Mouse (Mus musculus): ENCODE results near the gene Prr13. TPM values are rescaled to one million over a fixed set of nuclear protein-coding genes. Genes with fewer than 3 reads are reported as not detected.
A peak's percentile ranks its signal among the peaks of the same experiment; 100 is the strongest.

Gene Prr13
- polyA plus RNA-seq (2012; rRNA removed): 216 and 271 TPM in 2 replicates

DNA sequence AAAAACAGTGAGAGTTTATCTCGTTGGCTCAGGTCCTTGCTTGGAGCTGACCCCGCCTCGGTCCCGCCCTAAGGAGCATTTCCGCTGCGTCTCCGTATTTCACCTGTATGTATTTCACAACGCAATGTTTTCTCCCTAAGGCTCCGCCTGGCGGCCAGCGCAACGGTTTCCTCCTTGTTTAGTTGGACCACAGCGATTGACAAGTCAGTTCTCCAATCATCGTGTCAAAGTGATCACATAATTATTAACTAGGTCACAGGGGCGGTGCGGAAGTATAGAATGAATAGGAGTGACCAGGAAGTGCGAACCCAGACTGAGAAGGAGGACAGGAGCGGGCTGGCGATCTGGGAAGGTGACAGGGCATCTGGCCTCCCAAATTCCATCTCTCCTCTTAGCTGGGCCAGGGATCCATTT, at the start of gene Prr13:
Prr13 (plus strand) TSS at position 125 of the 414 bp plus-strand sequence.
- DNase-seq: peak; percentile 88
- TF ChIP-seq CTCF (IDR thresholded peaks at IDR 0.05; ENCODE audit: insufficient read depth, low read length): peak; percentile 67
- TF ChIP-seq POLR2A (IDR thresholded peaks at IDR 0.05; ENCODE audit: borderline replicate concordance, extremely low read depth, low read depth, low read length): peak; percentile 89; the same call in 1 of the 2 replicates
- Histone ChIP-seq H3K4me3 (replicated peaks; ENCODE audit: extremely low read depth, low read depth, low read length) (peak within 1 kb of the TSS; percentile 87), H3K4me1 (ENCODE audit: control insufficient read depth, insufficient read depth, low read length) (no peaks in the 10 kb centered on the region; the same call in none of the 2 replicates)
- WGBS: under 1% methylated on average over 19 of the region's 19 CpGs

DNA sequence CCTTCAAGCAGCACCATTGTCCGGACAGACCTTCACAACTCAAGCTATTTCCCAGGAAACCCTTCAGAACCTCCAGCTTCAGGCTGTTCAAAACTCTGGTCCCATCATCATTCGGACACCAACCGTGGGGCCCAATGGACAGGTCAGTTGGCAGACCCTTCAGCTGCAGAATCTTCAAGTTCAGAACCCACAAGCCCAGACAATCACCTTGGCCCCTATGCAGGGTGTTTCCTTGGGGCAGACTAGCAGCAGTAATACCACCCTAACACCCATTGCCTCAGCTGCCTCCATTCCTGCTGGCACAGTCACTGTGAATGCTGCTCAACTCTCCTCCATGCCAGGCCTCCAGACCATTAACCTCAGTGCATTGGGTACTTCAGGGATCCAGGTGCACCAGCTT, 49.5 kb upstream of the Prr13 start:
- DNase-seq: no peak
- H3K4me3 ChIP-seq (replicated peaks; ENCODE audit: extremely low read depth, low read depth, low read length): no peak overlapping the region
- TF ChIP-seq CTCF (IDR thresholded peaks at IDR 0.05; ENCODE audit: insufficient read depth, low read length) (no peak), POLR2A (IDR thresholded peaks at IDR 0.05; ENCODE audit: borderline replicate concordance, extremely low read depth, low read depth, low read length) (no peak)
- 87% methylated on average over 3 of the region's 3 CpGs for WGBS
- peaks cover 21% of the 10 kb centered on the region for H3K4me1 ChIP-seq (ENCODE audit: control insufficient read depth, insufficient read depth, low read length)

- no peak for TF ChIP-seq POLR2A (IDR thresholded peaks at IDR 0.05; ENCODE audit: borderline replicate concordance, extremely low read depth, low read depth, low read length)
- no peak for TF ChIP-seq CTCF (IDR thresholded peaks at IDR 0.05; ENCODE audit: insufficient read depth, low read length)
- Histone ChIP-seq H3K4me3 (replicated peaks; ENCODE audit: extremely low read depth, low read depth, low read length) (no peak overlapping the region), H3K4me1 (ENCODE audit: control insufficient read depth, insufficient read depth, low read length) (peaks cover 19% of the 10 kb centered on the region)
- 87% methylated on average over 1 of the region's 1 CpGs for WGBS
- no peak for DNase-seq
These were observed 47.8 kb upstream of the Prr13 start for GRCm38 (mm10) chr15:102411077-102411476.

DNA sequence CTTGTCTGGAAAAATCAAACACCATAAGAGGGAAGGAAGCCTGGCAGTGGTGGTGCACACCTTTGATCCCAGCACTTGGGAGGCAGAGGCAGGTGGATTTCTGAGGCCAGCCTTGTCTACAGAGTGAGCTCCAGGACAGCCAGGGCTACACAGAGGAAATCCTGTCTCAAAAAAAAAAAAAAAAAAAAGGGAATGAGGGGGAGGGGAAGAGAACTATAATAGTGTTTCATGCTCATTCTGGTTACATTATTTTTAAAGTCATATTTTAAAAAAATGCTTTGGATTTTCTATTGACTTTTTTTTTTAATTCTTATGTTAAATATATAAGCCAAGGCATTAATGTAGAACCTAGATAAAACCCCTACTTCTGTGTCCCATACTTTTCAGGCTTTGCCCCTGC, 45.1 kb upstream of the Prr13 start:
- DNase-seq: no peak

DNA sequence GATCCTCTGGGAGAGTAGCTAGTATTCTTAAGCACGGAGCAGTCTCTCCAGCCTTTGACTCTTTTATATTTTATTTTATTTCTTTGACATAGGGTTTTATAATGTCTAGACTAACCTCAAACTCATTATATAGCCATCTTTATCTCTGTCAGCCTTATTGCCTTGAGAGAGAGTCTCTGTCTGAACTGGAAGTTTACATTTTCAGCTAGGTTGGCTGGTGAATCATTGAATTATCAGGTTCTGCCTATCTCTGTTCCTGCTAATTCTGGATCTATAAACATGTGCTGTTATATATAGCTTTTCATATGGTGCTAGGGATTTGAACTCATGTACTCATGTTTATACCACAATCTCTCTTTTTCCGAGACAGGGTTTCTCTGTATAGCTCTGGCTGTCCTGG, 41.3 kb upstream of the Prr13 start:
- Histone ChIP-seq H3K4me1 (ENCODE audit: control insufficient read depth, insufficient read depth, low read length) (peaks cover 8% of the 10 kb centered on the region), H3K4me3 (replicated peaks; ENCODE audit: extremely low read depth, low read depth, low read length) (no peak overlapping the region)
- no peak for DNase-seq
- WGBS: 85% methylated on average over 2 of the region's 2 CpGs
- TF ChIP-seq CTCF (IDR thresholded peaks at IDR 0.05; ENCODE audit: insufficient read depth, low read length) (no peak), POLR2A (IDR thresholded peaks at IDR 0.05; ENCODE audit: borderline replicate concordance, extremely low read depth, low read depth, low read length) (no peak)

More for the DNA sequence above, 45.1 kb upstream of the Prr13 start:
- no peak overlapping the region for H3K4me3 ChIP-seq (replicated peaks; ENCODE audit: extremely low read depth, low read depth, low read length)
- TF ChIP-seq CTCF (IDR thresholded peaks at IDR 0.05; ENCODE audit: insufficient read depth, low read length): no peak
- TF ChIP-seq POLR2A (IDR thresholded peaks at IDR 0.05; ENCODE audit: borderline replicate concordance, extremely low read depth, low read depth, low read length): no peak
- H3K4me1 ChIP-seq (ENCODE audit: control insufficient read depth, insufficient read depth, low read length): peaks cover 17% of the 10 kb centered on the region

DNA sequence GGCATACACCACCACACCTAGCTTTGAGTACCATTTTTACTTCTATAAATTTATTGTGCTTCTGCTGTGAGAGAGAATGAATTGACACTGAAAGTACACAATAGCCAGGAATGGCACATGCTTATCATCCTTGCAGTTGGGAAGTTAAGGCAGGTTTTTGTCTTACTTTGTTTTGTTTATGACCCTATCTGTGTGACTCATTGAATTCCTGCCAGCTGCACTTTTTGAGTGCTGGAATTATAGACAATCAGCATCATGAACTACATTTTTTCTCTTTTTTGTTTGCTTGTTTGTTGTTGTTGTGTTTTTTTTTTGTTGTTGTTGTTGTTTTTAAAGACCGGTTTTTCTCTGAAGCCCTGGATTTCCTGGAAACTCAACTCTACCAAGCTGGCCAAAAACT, 37.8 kb upstream of the Prr13 start:
- DNase-seq: no peak
- no peak for TF ChIP-seq CTCF (IDR thresholded peaks at IDR 0.05; ENCODE audit: insufficient read depth, low read length)
- no peak for TF ChIP-seq POLR2A (IDR thresholded peaks at IDR 0.05; ENCODE audit: borderline replicate concordance, extremely low read depth, low read depth, low read length)
- WGBS: 36% methylated on average over 1 of the region's 1 CpGs

GRCm38 (mm10) chr15:102421437-102421836, 37.4 kb upstream of the Prr13 start:
- H3K4me1 ChIP-seq (ENCODE audit: control insufficient read depth, insufficient read depth, low read length): peaks cover 4% of the 10 kb centered on the region
- TF ChIP-seq CTCF (IDR thresholded peaks at IDR 0.05; ENCODE audit: insufficient read depth, low read length): no peak
- TF ChIP-seq POLR2A (IDR thresholded peaks at IDR 0.05; ENCODE audit: borderline replicate concordance, extremely low read depth, low read depth, low read length): no peak
- 46% methylated on average over 3 of the region's 3 CpGs for WGBS
- H3K4me3 ChIP-seq (replicated peaks; ENCODE audit: extremely low read depth, low read depth, low read length): no peak overlapping the region
- DNase-seq: no peak

More for the DNA sequence above, 37.8 kb upstream of the Prr13 start:
- peaks cover 4% of the 10 kb centered on the region for H3K4me1 ChIP-seq (ENCODE audit: control insufficient read depth, insufficient read depth, low read length)
- H3K4me3 ChIP-seq (replicated peaks; ENCODE audit: extremely low read depth, low read depth, low read length): no peak overlapping the region

DNA sequence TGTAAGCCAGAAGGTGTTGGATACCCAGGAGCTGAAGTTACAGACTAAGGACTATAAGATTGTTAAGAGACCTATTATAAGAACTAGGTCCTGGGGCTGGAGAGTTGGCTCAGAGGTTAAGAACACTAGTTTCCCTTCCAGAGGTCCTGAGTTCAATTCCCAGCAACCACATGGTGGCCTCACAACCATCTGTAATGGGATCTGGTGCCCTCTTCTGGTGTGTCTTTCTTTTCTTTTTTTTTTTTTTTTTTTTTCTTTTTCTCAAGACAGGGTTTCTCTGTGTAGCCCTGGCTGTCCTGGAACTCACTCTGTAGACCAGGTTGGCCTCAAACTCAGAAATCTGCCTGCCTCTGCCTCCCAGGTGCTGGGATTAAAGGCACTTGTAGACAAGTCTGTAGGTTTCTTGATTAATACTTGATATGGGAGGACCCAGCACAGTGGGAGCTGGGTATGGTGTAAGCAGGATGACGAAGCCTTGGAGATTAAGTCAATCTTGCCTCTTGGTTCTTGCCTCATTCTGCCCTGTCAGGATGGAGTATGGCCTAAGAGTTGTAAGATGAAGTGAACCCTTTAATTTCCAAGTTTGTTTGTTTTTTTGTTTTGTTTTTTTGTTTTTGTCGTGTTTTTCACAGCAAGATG, 35.1 kb upstream of the Prr13 start:
- TF ChIP-seq POLR2A (IDR thresholded peaks at IDR 0.05; ENCODE audit: borderline replicate concordance, extremely low read depth, low read depth, low read length) (no peak), CTCF (IDR thresholded peaks at IDR 0.05; ENCODE audit: insufficient read depth, low read length) (no peak)
- 91% methylated on average over 2 of the region's 2 CpGs for WGBS
- no peak for DNase-seq
- Histone ChIP-seq H3K4me3 (replicated peaks; ENCODE audit: extremely low read depth, low read depth, low read length) (no peak overlapping the region), H3K4me1 (ENCODE audit: control insufficient read depth, insufficient read depth, low read length) (peaks cover 4% of the 10 kb centered on the region)

DNA sequence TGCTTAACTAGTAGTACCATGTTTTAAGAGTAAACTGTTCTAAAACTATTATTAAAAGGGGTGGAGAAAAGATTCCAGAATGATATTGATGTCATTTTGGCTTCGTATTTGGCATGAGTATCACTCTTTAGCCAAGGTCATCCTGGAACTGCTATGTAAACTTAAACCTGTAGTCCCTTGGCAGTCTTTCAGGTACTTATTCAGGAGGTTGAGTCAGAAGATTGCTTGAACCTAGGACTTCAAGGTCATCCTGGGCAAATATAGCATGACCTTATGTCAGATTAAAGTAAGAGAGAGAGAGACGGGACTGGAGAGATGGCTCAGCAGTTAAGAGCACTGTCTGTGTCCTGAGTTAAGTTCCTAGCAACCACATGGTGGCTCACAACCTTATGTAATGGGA, 34.2 kb upstream of the Prr13 start:
- Histone ChIP-seq H3K4me1 (ENCODE audit: control insufficient read depth, insufficient read depth, low read length) (peaks cover 4% of the 10 kb centered on the region), H3K4me3 (replicated peaks; ENCODE audit: extremely low read depth, low read depth, low read length) (no peak overlapping the region)
- 45% methylated on average over 2 of the region's 2 CpGs for WGBS
- no peak for DNase-seq
- TF ChIP-seq POLR2A (IDR thresholded peaks at IDR 0.05; ENCODE audit: borderline replicate concordance, extremely low read depth, low read depth, low read length) (no peak), CTCF (IDR thresholded peaks at IDR 0.05; ENCODE audit: insufficient read depth, low read length) (no peak)

DNA sequence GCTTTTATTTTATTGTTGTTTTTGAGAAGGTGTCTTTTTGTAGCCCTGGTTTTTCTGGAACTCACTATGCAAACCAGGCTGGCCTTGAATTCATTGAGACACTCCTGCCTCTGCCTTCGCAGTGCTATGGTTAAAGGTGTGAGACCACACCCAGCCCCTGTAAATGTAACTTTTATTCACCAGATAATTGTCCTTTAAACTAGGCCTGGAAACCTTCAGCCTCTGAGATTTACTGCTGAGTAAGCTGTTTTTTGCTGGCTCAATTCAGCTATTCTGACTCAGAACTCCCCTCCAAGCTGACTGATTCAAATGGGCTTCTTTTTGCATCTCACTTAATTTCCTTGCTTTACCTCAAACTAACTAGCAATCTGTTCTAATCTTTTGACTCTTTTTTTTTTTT, 31.9 kb upstream of the Prr13 start:
- H3K4me3 ChIP-seq (replicated peaks; ENCODE audit: extremely low read depth, low read depth, low read length): no peak overlapping the region
- H3K4me1 ChIP-seq (ENCODE audit: control insufficient read depth, insufficient read depth, low read length): no peaks in the 10 kb centered on the region
- WGBS: 100% methylated on average over 1 of the region's 1 CpGs
- no peak for DNase-seq
- TF ChIP-seq POLR2A (IDR thresholded peaks at IDR 0.05; ENCODE audit: borderline replicate concordance, extremely low read depth, low read depth, low read length): no peak
- no peak for TF ChIP-seq CTCF (IDR thresholded peaks at IDR 0.05; ENCODE audit: insufficient read depth, low read length)

Measured in lung, adult 2 months (tissue).